Mouse (Mus musculus) G1E (cell line): ENCODE measurements at regions not wholly inside any gene's neighbourhood (a gene's known extent, or its start where the extent isn't known, plus 50 kb on each side); places are given as distances from the start of the nearest gene placed in this dataset.

Experiments
- CTCF ChIP-seq: IDR thresholded peaks from 2 replicates; pipeline ENCODE4 v1.5.1; 2012; ENCODE audit warnings: low read depth, low read length, inconsistent platforms, mixed read lengths
- GATA1 ChIP-seq: IDR thresholded peaks from 2 replicates; pipeline ENCODE4 v1.6.1; 2012; ENCODE audit warnings: borderline replicate concordance, low read length, inconsistent platforms, mixed read lengths
- POLR2AphosphoS5 ChIP-seq: IDR thresholded peaks from 2 replicates; pipeline ENCODE4 v1.6.1; 2012; ENCODE audit warnings: low read depth, low read length, inconsistent platforms; ENCODE audit not compliant: insufficient replicate concordance

DNA sequence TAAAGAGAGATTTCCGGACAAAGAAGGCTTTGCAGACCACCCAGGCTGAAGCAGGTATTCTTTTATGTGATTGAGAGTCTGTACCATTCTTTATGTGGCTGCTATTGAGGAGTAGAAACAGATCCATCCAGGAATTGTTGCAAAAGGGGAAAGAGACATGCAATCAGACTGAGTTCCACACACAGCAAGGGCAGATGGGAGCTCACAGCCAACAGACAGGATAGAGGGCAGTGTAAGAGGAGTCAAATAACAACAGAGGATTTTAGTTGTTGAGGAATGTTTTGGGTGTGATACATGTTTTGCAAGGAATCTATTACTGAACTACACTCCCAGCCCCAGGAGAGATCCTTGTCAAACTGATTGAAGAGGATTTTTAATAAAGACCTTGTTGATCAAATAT lies 184.2 kb upstream of the Ttc29 start:
- TF ChIP-seq CTCF (no peak), POLR2AphosphoS5 (no peak), GATA1 (no peak)
